Mouse (Mus musculus) forebrain, embryonic 11.5 days (tissue): Measurements from ENCODE around the gene Rbm46. TPM values are rescaled to one million over a fixed set of nuclear protein-coding genes. Genes with fewer than 3 reads are reported as not detected.

Experiments used
- ATAC-seq: fragments of 200-750 bp; cut with Nextera tagmentation; replicated peaks from 2 replicates; pipeline ENCODE4 v1.8.0; 2017; ENCODE audit warnings: moderate TSS enrichment; ENCODE audit not compliant: low FRiP score
- DNase-seq: peaks from one replicate; pipeline ENCODE4 v3.0.0-alpha.2; 2017; ENCODE audit warnings: low spot score
- H3K27ac ChIP-seq: fragments of 300-500 bp; sonication (generic); 2 replicates; pipeline ENCODE4 v1.5.1; 2014; ENCODE audit warnings: low read depth, low read length
- H3K27me3 ChIP-seq: fragments of 300-500 bp; sonication (generic); 2 replicates; pipeline ENCODE4 v1.6.1; 2014; ENCODE audit warnings: mild to moderate bottlenecking, low read length, mixed read lengths; ENCODE audit not compliant: control insufficient read depth, insufficient read depth
- H3K36me3 ChIP-seq: fragments of 300-500 bp; sonication (generic); 2 replicates; pipeline ENCODE4 v1.6.1; 2014; ENCODE audit warnings: mild to moderate bottlenecking, low read length, moderate library complexity, mixed read lengths; ENCODE audit not compliant: control insufficient read depth, insufficient read depth
- H3K4me1 ChIP-seq: fragments of 300-500 bp; sonication (generic); replicated peaks from 2 replicates; pipeline ENCODE4 v1.6.1; 2014; ENCODE audit warnings: low read length, mixed read lengths; ENCODE audit not compliant: control insufficient read depth, insufficient read depth
- H3K4me2 ChIP-seq: fragments of 300-500 bp; sonication (generic); 2 replicates; pipeline ENCODE4 v1.6.1; 2014; ENCODE audit warnings: low read depth, mild to moderate bottlenecking, low read length, moderate library complexity, mixed read lengths; ENCODE audit not compliant: severe bottlenecking
- H3K4me3 ChIP-seq: fragments of 300-500 bp; sonication (generic); 2 replicates; pipeline ENCODE4 v1.5.1; 2014; ENCODE audit warnings: low read depth, low read length
- H3K9ac ChIP-seq: fragments of 300-500 bp; sonication (generic); 2 replicates; pipeline ENCODE4 v1.6.1; 2014; ENCODE audit warnings: low read length
- H3K9me3 ChIP-seq: fragments of 300-500 bp; sonication (generic); 2 replicates; pipeline ENCODE4 v1.6.1; 2016; ENCODE audit warnings: low read length, mixed read lengths; ENCODE audit not compliant: control insufficient read depth
- WGBS: fragments of 180-500 bp; shearing (Covaris S2); extraction: QIAGEN DNeasy Blood & Tissue Kit; methylation state at CpG from one replicate; pipeline ENCODE4 v1.1.7; 2014; 5-methylcytosine and 5-hydroxymethylcytosine counted together
- polyA plus RNA-seq: library from polyadenylated mRNA; unstranded; fragments of >200 nt; fragmentation: Nextera tagmentation; extraction: Ambion mirVana; gene quantifications from 2 replicates; pipeline ENCODE4 v1.2.1, GENCODE M21; 2014

Rbm46 gene
- polyA plus RNA-seq: 2.5 TPM in 2 replicates

GRCm38 (mm10) chr3:82876372-82876739 is at the start of gene Rbm46:
Gene Rbm46, minus strand, starts transcription at chr3:82876483.
- no peaks in the 10 kb centered on the region for H3K36me3 ChIP-seq
- peak within 1 kb of the TSS; percentile 27 for H3K4me3 ChIP-seq
- DNase-seq (peak; percentile 88), ATAC-seq (peak; percentile 94)
- H3K4me2 ChIP-seq: peak within 1 kb of the TSS; percentile 45
- peaks cover 4% of the 10 kb centered on the region; the same call in 1 of the 2 replicates for H3K4me1 ChIP-seq
- H3K9ac ChIP-seq: no peak within 1 kb of the TSS
- H3K9me3 ChIP-seq: 0 out of 2 replicates have a peak, but pooled peaks cover 2% of the 10 kb centered on the region
- WGBS: 27% methylated on average over 35 of the region's 36 CpGs
- peaks cover 19% of the 10 kb centered on the region for H3K27me3 ChIP-seq
- no peak within 1 kb of the TSS for H3K27ac ChIP-seq

DNA sequence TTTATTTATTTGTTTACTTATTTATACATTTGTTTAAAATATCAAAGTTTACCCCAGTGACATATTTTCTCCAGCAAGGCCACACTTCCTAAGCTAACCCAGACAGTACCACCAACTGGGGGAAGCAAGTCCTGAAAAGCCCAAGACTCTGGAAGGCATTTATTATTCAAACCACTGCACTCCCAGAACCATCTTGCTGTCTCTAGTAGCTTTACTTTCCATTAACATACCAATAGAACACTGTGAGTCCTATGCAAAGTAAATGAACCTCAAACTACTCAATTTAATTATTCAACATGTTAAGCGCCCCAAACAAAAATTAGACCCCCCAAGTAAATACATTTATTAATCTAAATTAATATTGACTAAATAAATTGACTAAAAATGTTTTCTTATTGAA is 39.3 kb upstream of the Rbm46 start:
- Histone ChIP-seq H3K36me3 (no peaks in the 10 kb centered on the region), H3K27ac (no peak overlapping the region), H3K9ac (no peak overlapping the region), H3K4me3 (no peak overlapping the region), H3K27me3 (no peaks in the 10 kb centered on the region), H3K9me3 (no peaks in the 10 kb centered on the region), H3K4me2 (no peak overlapping the region), H3K4me1 (no peaks in the 10 kb centered on the region)
- 21% methylated on average over 1 of the region's 1 CpGs for WGBS
- DNase-seq (no peak), ATAC-seq (no peak)

- Histone ChIP-seq H3K27ac (no peak overlapping the region), H3K4me2 (no peak overlapping the region), H3K4me1 (peaks cover 3% of the 10 kb centered on the region), H3K27me3 (peaks cover 11% of the 10 kb centered on the region), H3K4me3 (no peak overlapping the region), H3K9ac (no peak overlapping the region), H3K9me3 (no peaks in the 10 kb centered on the region), H3K36me3 (no peaks in the 10 kb centered on the region)
- DNase-seq (no peak), ATAC-seq (no peak)
- 92% methylated on average over 2 of the region's 2 CpGs for WGBS
Observed at GRCm38 (mm10) chr3:82908671-82909070, 32.4 kb upstream of the Rbm46 start.

- Histone ChIP-seq H3K4me3 (peak overlapping the region; percentile 45), H3K27me3 (peaks cover 20% of the 10 kb centered on the region), H3K36me3 (no peaks in the 10 kb centered on the region), H3K4me2 (peak overlapping the region; percentile 78), H3K9ac (peak overlapping the region; percentile 29; the same call in 1 of the 2 replicates), H3K27ac (no peak overlapping the region), H3K4me1 (peaks cover 3% of the 10 kb centered on the region), H3K9me3 (no peaks in the 10 kb centered on the region)
- ATAC-seq: peak; percentile 67
- WGBS: 1% methylated on average over 31 of the region's 31 CpGs
- peak; percentile 54 for DNase-seq
Observed at GRCm38 (mm10) chr3:82904211-82904908, 28.1 kb upstream of the Rbm46 start.

DNA sequence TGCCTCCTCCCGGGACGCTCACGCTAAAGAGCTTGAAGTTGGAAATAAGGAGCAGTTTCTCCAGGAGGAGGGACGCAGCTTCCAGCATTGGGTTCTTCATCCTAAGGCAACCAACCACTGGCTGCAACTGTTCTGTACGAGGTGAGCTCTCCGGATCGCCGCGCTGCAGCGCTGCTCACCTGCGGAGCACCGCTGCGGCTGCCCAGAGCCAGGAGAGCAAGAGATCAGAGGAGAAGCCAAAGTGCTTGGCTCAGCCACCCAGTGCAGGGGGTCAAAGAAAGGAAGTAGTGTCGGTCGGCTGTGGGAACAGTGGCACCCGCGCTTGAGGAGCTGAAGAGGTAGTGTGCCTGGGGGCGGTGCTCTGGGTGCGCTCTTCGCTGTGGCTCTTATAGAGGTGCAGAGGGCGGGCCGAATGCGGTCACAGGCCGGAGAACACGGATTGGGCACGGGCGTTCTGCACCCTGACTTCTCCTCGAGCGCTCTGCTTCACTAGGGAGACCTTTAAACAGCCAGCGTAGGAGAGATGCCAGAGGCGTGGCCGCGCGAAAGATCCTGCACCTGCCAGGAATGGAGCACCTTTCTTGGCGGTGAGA is 27.4 kb upstream of the Rbm46 start, which contains the start of gene Lrat:
TSS of gene Lrat (minus strand) at position 361 of the 593 bp plus-strand sequence.
- peak; percentile 58 for ATAC-seq
- Histone ChIP-seq H3K36me3 (no peaks in the 10 kb centered on the region), H3K27ac (no peak within 1 kb of the TSS), H3K9me3 (no peaks in the 10 kb centered on the region), H3K4me1 (peaks cover 3% of the 10 kb centered on the region), H3K27me3 (peaks cover 20% of the 10 kb centered on the region), H3K9ac (peak within 1 kb of the TSS; percentile 29; the same call in 1 of the 2 replicates), H3K4me3 (peak within 1 kb of the TSS; percentile 45), H3K4me2 (peak within 1 kb of the TSS; percentile 78)
- DNase-seq: peak; percentile 58
- under 1% methylated on average over 35 of the region's 35 CpGs for WGBS

DNA sequence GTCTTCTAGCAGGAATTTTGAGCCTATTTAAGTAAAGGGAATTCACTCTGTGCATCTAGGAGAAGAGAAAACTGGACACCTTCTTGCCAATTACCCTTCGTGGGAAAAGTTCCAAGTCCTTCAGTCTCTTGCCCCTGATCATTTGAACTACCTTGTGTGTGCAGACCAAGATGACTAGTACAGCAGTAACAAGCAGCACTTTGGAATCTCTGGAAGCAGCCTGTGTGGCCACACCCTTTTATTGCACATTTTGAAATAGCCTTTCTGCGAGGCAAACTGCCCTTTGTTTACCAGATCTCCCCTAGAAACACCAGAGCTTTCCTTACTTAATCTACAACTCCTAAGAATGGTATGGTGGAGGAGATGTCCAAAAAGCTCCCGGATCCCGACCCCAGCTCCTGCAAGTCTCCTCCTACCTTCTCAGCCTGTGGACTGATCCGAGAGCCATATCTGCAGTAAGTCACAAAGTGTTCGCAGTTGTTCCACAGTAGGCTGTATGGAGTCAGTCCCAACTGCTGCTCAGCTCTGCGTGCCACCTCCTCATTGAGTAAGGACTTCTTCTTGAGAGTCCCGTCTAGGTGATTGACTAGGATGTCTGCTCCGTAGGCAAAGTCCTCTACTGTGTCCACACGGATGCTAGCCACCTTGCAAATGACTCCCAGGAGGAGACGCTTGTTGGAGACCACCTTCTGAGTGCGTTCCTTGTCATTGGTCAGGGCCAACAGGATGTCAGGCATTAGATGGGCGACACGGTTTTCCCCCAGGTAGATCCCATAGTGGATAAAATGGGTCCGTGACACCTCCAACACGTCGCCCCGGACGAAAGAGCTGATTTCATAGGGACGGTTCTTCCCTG is 26.7 kb upstream of the Rbm46 start:
- Histone ChIP-seq H3K27me3 (peaks cover 20% of the 10 kb centered on the region), H3K27ac (no peak overlapping the region), H3K9me3 (no peaks in the 10 kb centered on the region), H3K9ac (no peak overlapping the region), H3K4me1 (peaks cover 3% of the 10 kb centered on the region), H3K36me3 (no peaks in the 10 kb centered on the region), H3K4me2 (peak overlapping the region; percentile 78), H3K4me3 (peak overlapping the region; percentile 45)
- DNase-seq: no peak
- ATAC-seq: no peak
- 25% methylated on average over 20 of the region's 20 CpGs for WGBS

- Histone ChIP-seq H3K4me2 (no peak overlapping the region), H3K27ac (no peak overlapping the region), H3K4me1 (no peaks in the 10 kb centered on the region), H3K9ac (no peak overlapping the region), H3K4me3 (no peak overlapping the region), H3K36me3 (no peaks in the 10 kb centered on the region), H3K27me3 (no peaks in the 10 kb centered on the region), H3K9me3 (no peaks in the 10 kb centered on the region)
- ATAC-seq (no peak), DNase-seq (no peak)
- 18% methylated on average over 2 of the region's 2 CpGs for WGBS
Observed at GRCm38 (mm10) chr3:82888842-82889241, 12.6 kb upstream of the Rbm46 start.

- DNase-seq (no peak), ATAC-seq (no peak)
- Histone ChIP-seq H3K27ac (no peak overlapping the region), H3K27me3 (peaks cover 19% of the 10 kb centered on the region), H3K4me1 (peaks cover 4% of the 10 kb centered on the region; the same call in 1 of the 2 replicates), H3K36me3 (no peaks in the 10 kb centered on the region), H3K9ac (no peak overlapping the region), H3K4me3 (no peak overlapping the region), H3K4me2 (no peak overlapping the region), H3K9me3 (0 out of 2 replicates have a peak, but pooled peaks cover 2% of the 10 kb centered on the region)
- WGBS: 3% methylated on average over 4 of the region's 4 CpGs
Observed at GRCm38 (mm10) chr3:82877258-82877657, 975 bp upstream of the Rbm46 start.
